Mouse (Mus musculus): ENCODE measurements around the gene Ifne. TPM values are rescaled to one million over a fixed set of nuclear protein-coding genes. Genes with fewer than 3 reads are reported as not detected.
A peak's percentile ranks its signal among the peaks of the same experiment; 100 is the strongest.

The Ifne gene
- total RNA-seq (2021): not detected
- polyA plus RNA-seq (2012; rRNA removed): not detected in 2 replicates
- long read RNA-seq: 0 reads

GRCm38 (mm10) chr4:88880101-88880500 is at the start of gene Ifne:
Gene Ifne, minus strand, starts transcription at chr4:88880201.
- DNase-seq: no peak

- DNase-seq: peak; percentile 25
Observed at GRCm38 (mm10) chr4:88928341-88929102, 48.5 kb upstream of the Ifne start.

- no peak for DNase-seq
Observed at GRCm38 (mm10) chr4:88927850-88928249, 47.8 kb upstream of the Ifne start.

- DNase-seq: no peak
Observed at GRCm38 (mm10) chr4:88926637-88927036, 46.6 kb upstream of the Ifne start.

DNA sequence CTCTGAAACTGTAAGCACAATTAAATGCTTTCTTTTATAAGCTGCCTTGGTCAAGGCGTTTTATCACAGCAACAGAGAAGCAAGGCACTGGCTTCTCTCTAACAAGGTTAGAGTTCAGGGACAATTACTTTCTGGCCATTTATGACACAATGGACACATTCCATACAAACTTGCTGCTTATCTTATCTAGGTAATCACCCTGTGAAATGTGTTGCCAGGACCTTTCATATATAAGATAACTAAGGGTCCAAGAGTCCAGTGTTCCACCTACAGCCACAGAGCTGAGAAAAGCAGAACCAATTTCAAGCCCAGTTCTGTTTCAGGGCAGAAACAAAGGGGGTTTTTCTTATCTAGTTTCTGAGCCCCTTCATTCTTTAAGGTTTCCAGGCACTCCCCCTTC is 46.1 kb upstream of the Ifne start:
- DNase-seq: no peak

DNA sequence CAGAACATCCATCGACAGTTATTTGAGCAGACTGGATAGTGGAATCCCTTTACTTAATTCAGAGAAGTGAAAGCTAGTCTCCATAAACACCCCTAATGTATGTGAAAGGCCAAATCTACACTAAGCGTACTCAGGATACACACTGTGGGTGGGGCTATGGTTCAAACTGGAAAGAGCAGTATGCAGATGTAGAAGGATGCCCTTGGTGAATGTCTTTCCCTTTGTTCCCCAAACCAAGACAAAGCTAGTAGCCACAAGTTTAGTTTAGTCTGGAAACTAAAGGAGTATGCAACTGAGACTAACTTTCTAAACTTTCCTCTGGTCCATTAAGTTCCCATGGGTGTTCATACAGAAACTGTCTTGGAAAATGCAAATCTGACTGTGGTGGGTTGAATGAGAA is 45.5 kb upstream of the Ifne start:
- DNase-seq: no peak

DNA sequence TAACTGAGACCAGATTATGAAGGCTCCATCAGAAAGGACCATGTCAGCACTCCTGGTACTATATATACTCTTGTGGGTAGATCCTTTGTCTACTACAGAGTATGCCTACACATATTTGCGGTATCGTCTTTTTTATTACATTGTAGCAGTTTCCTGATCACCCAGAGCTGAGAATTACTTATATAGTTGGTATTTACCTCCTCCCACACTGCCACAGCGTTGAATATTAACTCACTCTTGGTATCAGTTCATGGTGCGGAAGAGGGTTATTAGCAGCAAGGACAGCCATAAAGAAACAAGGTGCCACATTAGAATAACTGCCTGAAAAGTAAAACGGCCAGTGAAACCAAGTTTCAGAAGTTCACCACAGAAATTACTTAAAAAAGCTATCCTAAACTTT is 41.3 kb upstream of the Ifne start:
- DNase-seq: no peak

DNA sequence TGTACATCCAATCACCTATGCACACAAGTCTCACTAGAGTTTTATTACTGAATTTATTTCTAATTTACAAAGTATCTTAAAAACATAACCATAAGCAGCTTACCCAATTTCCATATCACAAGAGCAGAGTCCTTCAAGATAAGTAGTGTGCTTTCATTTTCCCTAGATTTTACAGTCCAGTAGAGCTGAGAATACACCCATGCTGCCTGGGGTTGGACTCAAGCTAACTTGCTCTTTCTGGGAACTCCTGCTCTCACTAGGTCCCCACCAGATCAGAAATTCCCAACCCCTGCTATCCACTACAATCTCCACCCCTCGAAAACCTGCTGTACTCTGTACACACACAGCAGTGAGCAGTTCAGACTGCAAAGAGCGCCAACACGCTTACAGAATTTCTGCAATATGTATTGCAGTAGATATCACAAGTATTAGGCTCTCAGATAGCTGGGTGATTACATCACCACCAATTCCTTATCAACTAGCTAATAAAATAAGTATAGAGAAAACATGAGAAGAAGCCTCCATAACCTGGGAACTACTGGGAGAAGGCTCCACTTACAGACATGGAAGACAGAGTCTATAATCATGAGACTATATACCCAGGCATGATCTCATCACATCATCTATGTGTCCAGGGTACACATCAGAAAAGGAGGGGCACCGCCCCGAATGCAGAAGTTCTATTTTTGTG is 37.9 kb upstream of the Ifne start:
- DNase-seq: no peak

- DNase-seq: peak; percentile 53
Observed at GRCm38 (mm10) chr4:88916306-88916705, 36.3 kb upstream of the Ifne start.

- DNase-seq: no peak
Observed at GRCm38 (mm10) chr4:88913984-88914383, 34.0 kb upstream of the Ifne start.

- DNase-seq: no peak
Observed at GRCm38 (mm10) chr4:88912882-88913281, 32.9 kb upstream of the Ifne start.

DNA sequence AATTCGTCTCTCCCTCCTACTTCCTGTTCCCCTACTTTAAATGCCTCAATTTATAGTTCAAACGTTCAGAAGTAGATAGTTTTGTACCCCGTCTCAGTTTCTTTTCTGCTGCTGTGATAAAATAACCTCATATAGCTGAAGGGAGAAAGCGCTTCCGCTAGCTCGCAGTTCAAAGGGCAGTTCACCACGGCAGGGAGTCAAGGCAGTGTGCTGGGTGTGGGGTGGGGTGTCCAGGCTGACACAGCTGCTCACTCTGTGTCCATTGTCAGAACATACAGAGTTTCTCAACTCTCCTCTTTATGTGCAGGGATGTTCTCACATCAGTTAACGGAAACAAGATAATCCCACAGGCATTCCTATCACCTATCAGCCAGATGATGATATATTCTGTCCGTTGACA is 32.2 kb upstream of the Ifne start:
- DNase-seq: no peak

- no peak for DNase-seq
Observed at GRCm38 (mm10) chr4:88909600-88910534, 29.9 kb upstream of the Ifne start.

DNA sequence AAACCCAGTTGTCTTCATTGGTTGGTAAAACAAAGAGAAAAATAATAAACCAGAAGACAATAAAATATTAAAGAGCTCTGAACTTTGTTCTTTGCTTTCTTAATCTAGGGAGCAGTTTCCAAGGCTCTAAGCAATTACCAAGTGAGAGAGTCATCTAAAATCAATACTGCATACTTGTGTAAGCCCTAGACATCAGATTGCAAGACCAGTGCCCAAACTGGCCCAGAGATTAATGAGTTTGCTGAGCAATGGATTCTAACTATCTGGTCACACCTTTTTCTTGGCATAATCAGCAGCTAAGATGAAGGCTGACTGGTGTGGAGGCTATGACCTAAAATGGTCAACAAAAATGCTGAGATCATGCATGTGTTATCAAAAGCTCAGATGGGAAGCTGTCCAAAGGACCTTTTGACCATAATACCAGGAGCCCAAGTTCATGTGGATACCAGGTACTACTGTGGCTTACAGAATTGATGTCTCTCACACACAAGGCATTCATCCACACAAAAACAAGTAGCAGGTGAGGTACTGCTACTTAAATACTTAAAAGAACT is 13.3 kb upstream of the Ifne start:
- DNase-seq: no peak

DNA sequence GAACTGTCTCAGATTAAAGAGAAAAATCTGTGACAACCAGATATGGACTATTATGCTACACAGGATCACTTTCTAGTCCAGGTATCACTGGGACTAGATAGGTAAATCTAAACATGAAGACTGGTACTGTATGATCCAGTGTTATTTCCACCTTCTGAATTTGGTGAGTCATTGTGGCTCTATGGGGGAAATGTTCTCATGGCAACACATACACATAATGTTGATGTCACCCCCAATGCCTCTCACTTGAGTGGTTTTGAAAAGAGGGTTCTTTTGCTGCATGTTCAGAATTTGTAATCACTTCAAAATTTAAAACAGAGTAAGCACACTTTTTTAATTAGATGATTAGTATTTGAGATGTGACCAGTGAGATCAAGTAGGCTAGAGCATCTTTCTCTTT is 8.2 kb upstream of the Ifne start:
- DNase-seq: no peak

DNA sequence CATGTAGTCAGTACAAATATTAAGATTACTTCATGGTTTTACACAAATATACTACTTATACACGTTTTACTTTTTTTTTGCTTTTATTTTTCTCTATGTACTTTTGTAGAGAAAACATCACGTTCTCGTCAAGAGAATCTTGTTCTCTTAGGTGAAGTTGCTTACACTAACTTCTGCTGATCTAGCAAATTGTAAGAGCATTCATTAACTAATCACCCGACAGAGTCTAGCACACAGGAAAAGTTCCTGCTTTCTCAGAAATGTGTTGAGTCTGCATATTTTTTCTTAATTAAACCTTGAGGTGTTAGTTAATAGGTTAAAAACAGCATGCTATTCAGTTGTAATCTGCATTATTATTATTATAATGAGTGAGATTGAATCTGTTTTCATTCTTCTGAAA is 1.2 kb downstream of the Ifne start:
- no peak for DNase-seq

- DNase-seq: no peak
Observed at GRCm38 (mm10) chr4:88878246-88878645, 1.8 kb downstream of the Ifne start.

- DNase-seq: no peak
Observed at GRCm38 (mm10) chr4:88876520-88876919, 3.5 kb downstream of the Ifne start.

GRCm38 (mm10) chr4:88875435-88876095 is 4.4 kb downstream of the Ifne start:
- DNase-seq: no peak

DNA sequence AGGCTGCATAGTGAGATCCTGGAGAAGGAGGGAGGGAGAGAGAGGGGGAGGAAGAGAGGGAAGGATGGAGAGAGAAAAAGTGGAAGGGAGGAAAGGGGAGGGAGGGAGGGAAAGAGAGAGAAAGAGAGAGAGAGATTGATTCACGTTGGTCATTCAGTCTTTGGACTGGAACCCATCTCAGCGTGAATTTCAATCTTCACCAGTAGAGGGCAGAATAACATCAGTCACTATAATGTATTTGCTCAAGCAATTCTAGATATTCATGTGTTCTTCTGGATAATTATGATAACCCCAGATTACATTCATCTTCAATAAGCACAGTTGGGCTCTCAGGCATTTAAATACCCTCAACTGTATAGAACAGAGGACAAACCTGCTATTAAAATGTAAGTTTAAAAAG is 7.3 kb downstream of the Ifne start:
- DNase-seq: peak; percentile 12
